10 mouse cellular contexts compared by ENCODE assay signal in genomic region chr16:44629296-44630275, GRCm38 (mm10).
DNase-seq lines count a peak whose midpoint lies in the region; ATAC-seq lines count a peak whose summit lies in the region.
"Had no signal": no experiment of that assay in that cellular context is flagged by ENCODE, and none has a peak within 500 bp of the region (broad histone marks: within the 10 kb centered on the region; RNA-seq: fewer than 3 reads in every experiment).

No protein-coding gene starts in this region.

- no peak overlapping the region for H3K4me3 ChIP-seq in liver, embryonic 11.5 days (ENCODE audit: low read depth, low read length)
- H3K4me3 ChIP-seq in liver, embryonic 12.5 days: no peak overlapping the region
- H3K4me3 ChIP-seq in embryonic facial prominence, embryonic 14.5 days (ENCODE audit: low read depth, low read length): no peak overlapping the region
- no peak overlapping the region for H3K4me3 ChIP-seq in kidney, embryonic 14.5 days (ENCODE audit: low read length)
- H3K4me3 ChIP-seq in stomach, embryonic 14.5 days (ENCODE audit: low read depth, low read length): no peak overlapping the region
- no peak overlapping the region for H3K4me3 ChIP-seq in forebrain, embryonic 11.5 days (ENCODE audit: low read depth, low read length)
- H3K4me3 ChIP-seq: forebrain, embryonic 10.5 days; liver, embryonic 15.5 days had no signal

- H3K9me3 ChIP-seq in liver, embryonic 11.5 days (ENCODE audit: control insufficient read depth, low read length): no peaks in the 10 kb centered on the region
- no peaks in the 10 kb centered on the region for H3K9me3 ChIP-seq in liver, embryonic 12.5 days (replicated peaks)
- H3K9me3 ChIP-seq in embryonic facial prominence, embryonic 14.5 days (ENCODE audit: control insufficient read depth, low read length): no peaks in the 10 kb centered on the region
- no peaks in the 10 kb centered on the region for H3K9me3 ChIP-seq in kidney, embryonic 14.5 days (ENCODE audit: control insufficient read depth, low read length)
- no peaks in the 10 kb centered on the region for H3K9me3 ChIP-seq in stomach, embryonic 14.5 days (ENCODE audit: control insufficient read depth, low read depth, low read length)
- H3K9me3 ChIP-seq in forebrain, embryonic 11.5 days (ENCODE audit: control insufficient read depth, low read length): no peaks in the 10 kb centered on the region
- H3K9me3 ChIP-seq: forebrain, embryonic 10.5 days; liver, embryonic 15.5 days had no signal

- 50% methylated on average over 8 of the region's 8 CpGs for WGBS in liver, embryonic 11.5 days
- WGBS in liver, embryonic 12.5 days (ENCODE audit: insufficient replicate concordance): 47% methylated on average over 8 of the region's 8 CpGs
- WGBS in embryonic facial prominence, embryonic 14.5 days: 65% methylated on average over 8 of the region's 8 CpGs
- WGBS in kidney, embryonic 14.5 days: 29% methylated on average over 8 of the region's 8 CpGs
- WGBS in stomach, embryonic 14.5 days: 37% methylated on average over 8 of the region's 8 CpGs
- WGBS in forebrain, embryonic 11.5 days: 78% methylated on average over 8 of the region's 8 CpGs

- DNase-seq in liver, embryonic 11.5 days (ENCODE audit: low spot score): no peak
- no peak for DNase-seq in embryonic facial prominence, embryonic 14.5 days (ENCODE audit: low spot score)
- DNase-seq in forebrain, embryonic 11.5 days (ENCODE audit: low spot score): no peak
- DNase-seq in thymus, postnatal 25 days: no peak

- no peaks in the 10 kb centered on the region for H3K27me3 ChIP-seq in liver, embryonic 11.5 days (replicated peaks; ENCODE audit: control insufficient read depth, insufficient read depth, low read length)
- H3K27me3 ChIP-seq in liver, embryonic 12.5 days (replicated peaks): no peaks in the 10 kb centered on the region
- no peaks in the 10 kb centered on the region for H3K27me3 ChIP-seq in embryonic facial prominence, embryonic 14.5 days (replicated peaks; ENCODE audit: control insufficient read depth, insufficient read depth, low read length)
- no peaks in the 10 kb centered on the region for H3K27me3 ChIP-seq in kidney, embryonic 14.5 days (ENCODE audit: control insufficient read depth, insufficient read depth, low read length)
- H3K27me3 ChIP-seq in stomach, embryonic 14.5 days (ENCODE audit: control insufficient read depth, insufficient read depth, low read length): no peaks in the 10 kb centered on the region
- H3K27me3 ChIP-seq in forebrain, embryonic 11.5 days (ENCODE audit: control insufficient read depth, insufficient read depth, low read length): no peaks in the 10 kb centered on the region
- H3K27me3 ChIP-seq: liver, embryonic 15.5 days; Patski had no signal

- H3K27ac ChIP-seq in liver, embryonic 11.5 days (ENCODE audit: low read depth, low read length): peak overlapping the region; percentile 25; the same call in 1 of the 2 replicates
- H3K27ac ChIP-seq in liver, embryonic 12.5 days: no peak overlapping the region
- peak overlapping the region; percentile 92; the same call in 1 of the 2 replicates for H3K27ac ChIP-seq in embryonic facial prominence, embryonic 14.5 days (replicated peaks; ENCODE audit: low read depth, low read length)
- peak overlapping the region; percentile 90 for H3K27ac ChIP-seq in kidney, embryonic 14.5 days (ENCODE audit: low read depth, low read length)
- H3K27ac ChIP-seq in stomach, embryonic 14.5 days (ENCODE audit: low read length): peak overlapping the region; percentile 44
- no peak overlapping the region for H3K27ac ChIP-seq in forebrain, embryonic 11.5 days (ENCODE audit: low read depth, low read length)
- H3K27ac ChIP-seq: forebrain, embryonic 10.5 days; liver, embryonic 15.5 days had no signal

- no peak overlapping the region for H3K4me2 ChIP-seq in liver, embryonic 11.5 days
- H3K4me2 ChIP-seq in liver, embryonic 12.5 days: no peak overlapping the region
- no peak overlapping the region for H3K4me2 ChIP-seq in embryonic facial prominence, embryonic 14.5 days (ENCODE audit: low read depth, low read length)
- H3K4me2 ChIP-seq in kidney, embryonic 14.5 days (replicated peaks; ENCODE audit: low read depth, low read length): no peak overlapping the region
- H3K4me2 ChIP-seq in stomach, embryonic 14.5 days (replicated peaks; ENCODE audit: low read depth, low read length): no peak overlapping the region
- H3K4me2 ChIP-seq in forebrain, embryonic 11.5 days (ENCODE audit: low read depth, low read length, severe bottlenecking): no peak overlapping the region
- H3K4me2 ChIP-seq: liver, embryonic 15.5 days had no signal

- H3K9ac ChIP-seq in liver, embryonic 11.5 days (ENCODE audit: low read depth, low read length): no peak overlapping the region
- H3K9ac ChIP-seq in liver, embryonic 12.5 days: no peak overlapping the region
- H3K9ac ChIP-seq in embryonic facial prominence, embryonic 14.5 days (ENCODE audit: low read depth, low read length): no peak overlapping the region
- H3K9ac ChIP-seq in kidney, embryonic 14.5 days (ENCODE audit: low read depth, low read length): no peak overlapping the region
- no peak overlapping the region for H3K9ac ChIP-seq in stomach, embryonic 14.5 days (replicated peaks; ENCODE audit: low read depth, low read length)
- H3K9ac ChIP-seq in forebrain, embryonic 11.5 days (ENCODE audit: low read length): no peak overlapping the region
- H3K9ac ChIP-seq: liver, embryonic 15.5 days had no signal

- H3K4me1 ChIP-seq in liver, embryonic 11.5 days (replicated peaks; ENCODE audit: control insufficient read depth, insufficient read depth, low read length): no peaks in the 10 kb centered on the region; the same call in 1 of the 2 replicates
- H3K4me1 ChIP-seq in liver, embryonic 12.5 days: no peaks in the 10 kb centered on the region
- peaks cover 48% of the 10 kb centered on the region for H3K4me1 ChIP-seq in embryonic facial prominence, embryonic 14.5 days (ENCODE audit: control insufficient read depth, insufficient read depth, low read length)
- H3K4me1 ChIP-seq in kidney, embryonic 14.5 days (ENCODE audit: control insufficient read depth, insufficient read depth, low read length): peaks cover 65% of the 10 kb centered on the region
- peaks cover 30% of the 10 kb centered on the region for H3K4me1 ChIP-seq in stomach, embryonic 14.5 days (ENCODE audit: control insufficient read depth, insufficient read depth, low read length)
- peaks cover 4% of the 10 kb centered on the region; the same call in 1 of the 2 replicates for H3K4me1 ChIP-seq in forebrain, embryonic 11.5 days (replicated peaks; ENCODE audit: control insufficient read depth, insufficient read depth, low read length)
- H3K4me1 ChIP-seq: liver, embryonic 15.5 days had no signal

- H3K36me3 ChIP-seq in liver, embryonic 11.5 days (ENCODE audit: control insufficient read depth, insufficient read depth, low read length): no peaks in the 10 kb centered on the region
- H3K36me3 ChIP-seq in liver, embryonic 12.5 days: no peaks in the 10 kb centered on the region
- H3K36me3 ChIP-seq in embryonic facial prominence, embryonic 14.5 days (ENCODE audit: control insufficient read depth, insufficient read depth, low read length): no peaks in the 10 kb centered on the region
- no peaks in the 10 kb centered on the region for H3K36me3 ChIP-seq in kidney, embryonic 14.5 days (ENCODE audit: control insufficient read depth, insufficient read depth, low read length)
- H3K36me3 ChIP-seq in stomach, embryonic 14.5 days (ENCODE audit: control insufficient read depth, insufficient read depth, low read length): no peaks in the 10 kb centered on the region
- no peaks in the 10 kb centered on the region for H3K36me3 ChIP-seq in forebrain, embryonic 11.5 days (ENCODE audit: control insufficient read depth, insufficient read depth, low read length)
- H3K36me3 ChIP-seq: forebrain, embryonic 10.5 days; liver, embryonic 15.5 days had no signal

- no peak for ATAC-seq in liver, embryonic 11.5 days (replicated peaks; ENCODE audit: low FRiP score)
- no peak for ATAC-seq in liver, embryonic 12.5 days
- no peak for ATAC-seq in embryonic facial prominence, embryonic 14.5 days (ENCODE audit: low read depth)
- peak; percentile 85 for ATAC-seq in kidney, embryonic 14.5 days (ENCODE audit: low FRiP score, low TSS enrichment)
- ATAC-seq in stomach, embryonic 14.5 days (ENCODE audit: insufficient number of reproducible peaks, insufficient read depth, low FRiP score, low read depth): no peak
- no peak for ATAC-seq in forebrain, embryonic 11.5 days (replicated peaks; ENCODE audit: low FRiP score)
- ATAC-seq: Patski had no signal

Comparison
In these comparisons a context has a peak if more than half of its experiments do, and no peak if none do; other contexts are left out.
1. H3K27ac ChIP-seq: peak in liver, embryonic 11.5 days (single experiment), embryonic facial prominence, embryonic 14.5 days (single experiment), kidney, embryonic 14.5 days (single experiment) and stomach, embryonic 14.5 days (single experiment); none in liver, embryonic 12.5 days (single experiment) and forebrain, embryonic 11.5 days (single experiment).